Mouse (Mus musculus) CH12.LX (cell line): ENCODE data around the gene Pam16. TPM values are rescaled to one million over a fixed set of nuclear protein-coding genes. Genes with fewer than 3 reads are reported as not detected.

Experiments used
- DNase-seq: peaks from one replicate; pipeline ENCODE4 v3.0.0-alpha.2; 2013; ENCODE audit errors: extremely low read depth
- H3K27ac ChIP-seq: 2 replicates; pipeline ENCODE4 v1.5.1; 2012; ENCODE audit warnings: low read depth, mild to moderate bottlenecking, control low read depth, moderate library complexity; ENCODE audit not compliant: insufficient read depth
- H3K27me3 ChIP-seq: replicated peaks from 2 replicates; pipeline ENCODE3; 2012; ENCODE audit warnings: inconsistent platforms
- H3K36me3 ChIP-seq, 2 experiments: replicated peaks in 1 of 2; 2 replicates each; pipeline versions ENCODE3 to v1.6.1; 2012; ENCODE audit warnings: inconsistent platforms in 1 of 2, low read length in 1 of 2, mild to moderate bottlenecking in 1 of 2, mixed read lengths in 1 of 2, moderate library complexity in 1 of 2; ENCODE audit not compliant: control insufficient read depth in 1 of 2, insufficient read depth in 1 of 2
- H3K4me1 ChIP-seq, 2 experiments: 2 replicates each; pipeline ENCODE4 v1.6.1; 2012; ENCODE audit warnings: inconsistent platforms in 1 of 2, moderate library complexity in 1 of 2; ENCODE audit not compliant: insufficient read depth in 2 of 2, control insufficient read depth in 1 of 2
- H3K4me2 ChIP-seq: 2 replicates; pipeline ENCODE4 v1.6.1; 2012; ENCODE audit warnings: low read depth, mild to moderate bottlenecking, control low read depth; ENCODE audit not compliant: poor library complexity, insufficient read depth, severe bottlenecking
- H3K4me3 ChIP-seq, 3 experiments: fragments of 150-350 bp in 1 of 3; sonication (generic) in 1 of 3; replicated peaks in 1 of 3; 2 replicates each; pipeline versions ENCODE3 to v1.5.1; 2011 to 2012; ENCODE audit warnings: low read depth in 2 of 3, low read length in 2 of 3, mild to moderate bottlenecking in 2 of 3, moderate library complexity in 2 of 3, control low read depth in 1 of 3, improper control_type of control experiment in 1 of 3, inconsistent platforms in 1 of 3, mixed read lengths in 1 of 3; ENCODE audit not compliant: poor library complexity in 1 of 3
- H3K79me2 ChIP-seq: replicated peaks from 2 replicates; pipeline ENCODE4 v1.6.1; 2012; ENCODE audit warnings: mild to moderate bottlenecking, moderate library complexity; ENCODE audit not compliant: control insufficient read depth, poor library complexity, insufficient read depth, severe bottlenecking; ENCODE audit errors: extremely low read depth
- H3K9ac ChIP-seq: 2 replicates; pipeline ENCODE4 v1.6.1; 2012; ENCODE audit warnings: low read depth, mild to moderate bottlenecking, control low read depth, moderate library complexity; ENCODE audit not compliant: insufficient read depth
- H3K9me3 ChIP-seq: replicated peaks from 2 replicates; pipeline ENCODE3; 2012; ENCODE audit warnings: low read length, inconsistent platforms, mixed read lengths
- BHLHE40 ChIP-seq: IDR thresholded peaks from 2 replicates; pipeline ENCODE4 v1.6.1; 2011; ENCODE audit warnings: mild to moderate bottlenecking, low read depth, low read length, improper control_type of control experiment
- CHD1 ChIP-seq: IDR thresholded peaks from 2 replicates; pipeline ENCODE4 v1.6.1; 2012; ENCODE audit warnings: low read depth, low read length, improper control_type of control experiment, inconsistent platforms
- CHD2 ChIP-seq: IDR thresholded peaks from 2 replicates; pipeline ENCODE4 v1.6.1; 2011; ENCODE audit warnings: low read length, improper control_type of control experiment
- CTCF ChIP-seq, 2 experiments: IDR thresholded peaks in 1 of 2; conservative IDR thresholded peaks in 1 of 2; 2 replicates each; pipeline ENCODE4 v1.5.1; 2011 to 2012; ENCODE audit warnings: low read depth in 2 of 2, low read length in 2 of 2, improper control_type of control experiment in 1 of 2, inconsistent platforms in 1 of 2, mild to moderate bottlenecking in 1 of 2, moderate library complexity in 1 of 2
- E2F4 ChIP-seq: IDR thresholded peaks from 2 replicates; pipeline ENCODE4 v1.6.1; 2011; ENCODE audit warnings: low read depth, low read length, improper control_type of control experiment; ENCODE audit not compliant: insufficient replicate concordance
- ELF1 ChIP-seq: IDR thresholded peaks from 2 replicates; pipeline ENCODE4 v1.6.1; 2014; ENCODE audit warnings: low read depth, mild to moderate bottlenecking, inconsistent platforms, low read length, improper control_type of control experiment
- ETS1 ChIP-seq: conservative IDR thresholded peaks from 2 replicates; pipeline ENCODE4 v1.6.1; 2012; ENCODE audit warnings: low read depth, mild to moderate bottlenecking, inconsistent platforms, low read length, improper control_type of control experiment, moderate library complexity
- KAT2A ChIP-seq: IDR thresholded peaks from 2 replicates; pipeline ENCODE4 v1.6.1; 2012; ENCODE audit warnings: low read length, improper control_type of control experiment, inconsistent platforms; ENCODE audit not compliant: insufficient replicate concordance
- MAZ ChIP-seq: IDR thresholded peaks from 2 replicates; pipeline ENCODE4 v1.6.1; 2012; ENCODE audit warnings: low read depth, mild to moderate bottlenecking, inconsistent platforms, low read length, improper control_type of control experiment, moderate library complexity
- MEF2A ChIP-seq: IDR thresholded peaks from 2 replicates; pipeline ENCODE4 v1.6.1; 2014; ENCODE audit warnings: low read depth, mild to moderate bottlenecking, inconsistent platforms, low read length, improper control_type of control experiment, borderline replicate concordance
- NELFE ChIP-seq: IDR thresholded peaks from 2 replicates; pipeline ENCODE4 v1.6.1; 2011; ENCODE audit warnings: low read depth, low read length, improper control_type of control experiment
- PAX5 ChIP-seq: IDR thresholded peaks from 2 replicates; pipeline ENCODE4 v1.6.1; 2012; ENCODE audit warnings: low read length, inconsistent platforms, mixed read lengths
- POLR2A ChIP-seq: IDR thresholded peaks from 2 replicates; pipeline ENCODE4 v1.6.1; 2011; ENCODE audit warnings: low read depth, mild to moderate bottlenecking, improper control_type of control experiment, low read length
- RCOR1 ChIP-seq: conservative IDR thresholded peaks from 2 replicates; pipeline ENCODE4 v1.6.1; 2012; ENCODE audit warnings: low read depth, mild to moderate bottlenecking, inconsistent platforms, low read length, improper control_type of control experiment
- SIN3A ChIP-seq: IDR thresholded peaks from 2 replicates; pipeline ENCODE4 v1.6.1; 2012; ENCODE audit warnings: low read length, improper control_type of control experiment, inconsistent platforms
- TBP ChIP-seq: conservative IDR thresholded peaks from 2 replicates; pipeline ENCODE4 v1.6.1; 2011; ENCODE audit warnings: low read depth, low read length, improper control_type of control experiment
- TCF12 ChIP-seq: IDR thresholded peaks from 2 replicates; pipeline ENCODE4 v1.6.1; 2014; ENCODE audit warnings: low read depth, mild to moderate bottlenecking, inconsistent platforms, low read length, improper control_type of control experiment
- UBTF ChIP-seq: IDR thresholded peaks from 2 replicates; pipeline ENCODE4 v1.6.1; 2012; ENCODE audit warnings: low read depth, mild to moderate bottlenecking, inconsistent platforms, low read length, improper control_type of control experiment, moderate library complexity
- USF1 ChIP-seq: IDR thresholded peaks from 2 replicates; pipeline ENCODE4 v1.6.1; 2014; ENCODE audit warnings: low read depth, mild to moderate bottlenecking, inconsistent platforms, low read length, improper control_type of control experiment
- USF2 ChIP-seq: conservative IDR thresholded peaks from 2 replicates; pipeline ENCODE4 v1.6.1; 2011; ENCODE audit warnings: low read depth, low read length, improper control_type of control experiment
- dilution Hi-C: fragments of 300-500 bp; cut with MboI; formaldehyde crosslinking; loops from 2 replicates; pipeline ENCODE4 v1.14.3; 2020; ENCODE audit warnings: low sequenced_read_pairs; ENCODE audit not compliant: extremely low pct_unique_long_range_greater_than_20kb, extremely low pct_ligation_motif_present
- in situ Hi-C: fragments of 300-500 bp; cut with MboI; formaldehyde crosslinking; loops from 3 replicates; pipeline ENCODE4 v1.14.3; 2019; ENCODE audit warnings: low sequenced_read_pairs, low pct_ligation_motif_present, low pct_unique_long_range_greater_than_20kb, mixed read lengths
- polyA plus RNA-seq: library from polyadenylated mRNA; unstranded; fragments of >175 nt; gene quantifications from 2 replicates; pipeline ENCODE4 v1.2.1, GENCODE M21; 2012; ENCODE audit warnings: low read depth; ENCODE audit not compliant: insufficient read length
- total RNA-seq, 2 experiments: library from RNA; depleted of rRNA; stranded (reverse); fragments of 300-350 nt in 1 of 2; fragments of >200 nt in 1 of 2; gene quantifications; 2 replicates each; pipeline ENCODE4 v1.2.3; 2012 to 2014

Pam16 gene
- total and polyA plus RNA-seq, 3 experiments = 11.6 to 152 (median 103) TPM

- peaks cover 47 to 90% of the 10 kb centered on the region in 2 experiments for H3K36me3 ChIP-seq
Measured at GRCm38 (mm10) chr16:4616829-4617228, 8.0 kb downstream of the Pam16 start.

DNA sequence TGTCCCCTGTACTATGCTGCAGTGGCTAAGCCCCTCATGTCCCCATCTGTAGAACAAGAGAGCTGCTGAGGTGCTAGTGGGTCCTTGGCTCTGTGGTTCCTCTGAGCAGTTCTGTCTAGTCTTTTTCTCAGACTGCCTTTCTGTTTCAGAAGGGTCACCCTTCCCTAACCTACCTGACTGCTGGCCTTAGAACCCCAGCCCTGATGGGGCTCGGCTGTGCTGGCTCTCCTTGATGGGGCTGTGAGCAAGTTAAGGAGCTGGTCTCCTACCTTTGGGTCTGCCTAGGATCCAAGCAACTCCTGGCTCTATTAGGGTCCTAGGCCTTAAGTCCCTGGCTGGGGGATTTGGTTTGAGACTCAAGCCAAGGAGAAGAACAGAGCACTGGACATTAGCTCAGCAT is 9.5 kb downstream of the Pam16 start:
- TF ChIP-seq USF2 (no peak), TBP (no peak), CHD1 (no peak), TCF12 (no peak), CTCF (conservative IDR thresholded peaks at IDR 0.05 in 1 of 2, IDR thresholded peaks at IDR 0.05 in 1 of 2; ENCODE audit: low read depth in 2 of 2, low read length in 2 of 2) (no peak)
- TF ChIP-seq, all 38 proteins: peak for 0

More at GRCm38 (mm10) chr16:4616829-4617228, 8.0 kb downstream of the Pam16 start:
- no peak for DNase-seq
- H3K9me3 ChIP-seq = no peaks in the 10 kb centered on the region
- H3K79me2 ChIP-seq = peaks cover 22% of the 10 kb centered on the region
- H3K4me3 ChIP-seq = no peak overlapping the region
- no peak overlapping the region for H3K4me2 ChIP-seq
- no peak for TF ChIP-seq BHLHE40
- TF ChIP-seq TCF12 = no peak
- no peak for TF ChIP-seq MEF2A
- TF ChIP-seq MAZ = no peak
- TF ChIP-seq CHD2 = no peak
- TF ChIP-seq NELFE = no peak
- TF ChIP-seq POLR2A = no peak
- no peak for TF ChIP-seq KAT2A
- TF ChIP-seq ELF1 = no peak
- no peak for TF ChIP-seq PAX5
- no peak for TF ChIP-seq USF1
- no peak for TF ChIP-seq SIN3A
- no peak for TF ChIP-seq RCOR1
- TF ChIP-seq ETS1 = no peak
- TF ChIP-seq E2F4 = no peak
- TF ChIP-seq UBTF = no peak
- TF ChIP-seq, all 38 proteins: peak for 0
- H3K4me1 ChIP-seq = peaks cover 0 to 10% of the 10 kb centered on the region in 2 experiments; a peak in 1 of 4 replicates
- in situ Hi-C loops (no loop called here), dilution Hi-C loops (no loop called here)
- H3K27ac ChIP-seq = no peak overlapping the region
- no peak overlapping the region for H3K9ac ChIP-seq
- no peaks in the 10 kb centered on the region for H3K27me3 ChIP-seq

More for the DNA sequence above, 9.5 kb downstream of the Pam16 start:
- Histone ChIP-seq H3K36me3 (peaks cover 55 to 87% of the 10 kb centered on the region in 2 experiments), H3K27me3 (no peaks in the 10 kb centered on the region), H3K4me3 (no peak overlapping the region), H3K79me2 (peaks cover 16% of the 10 kb centered on the region), H3K9ac (no peak overlapping the region), H3K4me1 (0 out of 4 replicates have a peak, but pooled peaks cover 0 to 5% of the 10 kb centered on the region in 2 experiments), H3K27ac (no peak overlapping the region), H3K4me2 (no peak overlapping the region), H3K9me3 (no peaks in the 10 kb centered on the region)
- no peak for DNase-seq
- dilution Hi-C loops = no loop called here
- in situ Hi-C loops = no loop called here
